Mouse (Mus musculus): Measurements from ENCODE around the gene Rcl1. TPM values are rescaled to one million over a fixed set of nuclear protein-coding genes. Genes with fewer than 3 reads are reported as not detected.

Gene Rcl1
- total and polyA plus RNA-seq, 2 experiments from 2014 or later, result 23.6 to 34.6 TPM

DNA sequence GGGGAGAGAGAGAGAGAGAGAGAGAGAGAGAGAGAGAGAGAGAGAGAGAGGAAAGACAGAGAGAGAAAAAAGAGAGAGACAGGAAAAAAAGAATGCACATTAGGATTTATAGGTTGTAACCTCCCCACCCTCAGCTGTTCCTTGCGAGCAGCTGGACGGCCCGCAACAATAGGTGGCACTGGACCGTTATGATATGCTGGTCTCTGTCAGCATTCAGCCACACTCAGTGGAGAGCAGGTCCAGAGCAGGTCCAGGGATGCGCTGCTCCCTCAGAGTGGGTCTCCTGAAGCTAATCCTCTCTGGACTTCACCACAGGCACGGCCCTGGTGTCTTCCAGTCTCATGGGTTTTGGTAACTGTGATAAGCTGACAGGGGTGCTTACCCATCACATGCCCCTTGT lies 15.6 kb downstream of the Rcl1 start:
- TF ChIP-seq CTCF (IDR thresholded peaks at IDR 0.05), result no peak
- no peaks in the 10 kb centered on the region for H3K4me1 ChIP-seq (ENCODE audit: insufficient read depth, low read length)
- no peak overlapping the region for H3K4me3 ChIP-seq (ENCODE audit: low read depth, low read length)
- no peak for ATAC-seq (ENCODE audit: low FRiP score)
- H3K27me3 ChIP-seq (ENCODE audit: insufficient read depth, low read length), result no peaks in the 10 kb centered on the region
- 85% methylated on average over 6 of the region's 6 CpGs for WGBS
- no peak for DNase-seq (ENCODE audit: low spot score)
- no peak overlapping the region for H3K9ac ChIP-seq (replicated peaks; ENCODE audit: low read length, poor library complexity, severe bottlenecking)
- H3K4me2 ChIP-seq (ENCODE audit: low read depth, low read length, poor library complexity, severe bottlenecking), result no peak overlapping the region
- 0 out of 2 replicates have a peak, but pooled peaks cover 9% of the 10 kb centered on the region for H3K36me3 ChIP-seq (ENCODE audit: insufficient read depth, low read length)
- H3K9me3 ChIP-seq (ENCODE audit: low read length), result no peaks in the 10 kb centered on the region
- H3K27ac ChIP-seq (ENCODE audit: low read depth, low read length), result no peak overlapping the region

DNA sequence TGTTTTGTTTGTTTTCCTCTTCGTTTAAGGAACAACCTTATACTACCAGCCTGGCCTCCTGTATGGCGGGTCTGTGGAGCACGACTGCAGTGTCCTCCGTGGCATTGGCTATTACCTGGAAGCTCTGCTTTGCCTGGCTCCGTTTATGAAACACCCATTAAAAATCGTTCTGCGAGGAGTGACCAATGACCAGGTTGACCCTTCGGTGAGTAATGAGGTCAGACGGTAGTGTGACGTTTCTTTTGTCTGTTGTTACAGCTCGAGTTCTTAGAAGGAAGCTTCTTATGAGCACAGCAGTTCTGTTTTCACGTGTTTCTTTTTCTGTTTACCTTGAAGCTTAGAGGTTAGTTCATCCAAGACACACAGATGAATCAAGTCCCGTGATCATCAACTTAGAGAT lies 17.0 kb downstream of the Rcl1 start:
- Histone ChIP-seq H3K4me1 (ENCODE audit: insufficient read depth, low read length) (no peaks in the 10 kb centered on the region), H3K27me3 (ENCODE audit: insufficient read depth, low read length) (no peaks in the 10 kb centered on the region), H3K27ac (ENCODE audit: low read depth, low read length) (no peak overlapping the region), H3K4me2 (ENCODE audit: low read depth, low read length, poor library complexity, severe bottlenecking) (no peak overlapping the region), H3K9ac (replicated peaks; ENCODE audit: low read length, poor library complexity, severe bottlenecking) (no peak overlapping the region), H3K9me3 (ENCODE audit: low read length) (no peaks in the 10 kb centered on the region), H3K4me3 (ENCODE audit: low read depth, low read length) (no peak overlapping the region), H3K36me3 (ENCODE audit: insufficient read depth, low read length) (0 out of 2 replicates have a peak, but pooled peaks cover 11% of the 10 kb centered on the region)
- ATAC-seq (ENCODE audit: low FRiP score) (no peak), DNase-seq (ENCODE audit: low spot score) (no peak)
- no peak for TF ChIP-seq CTCF (IDR thresholded peaks at IDR 0.05)
- 93% methylated on average over 13 of the region's 13 CpGs for WGBS

DNA sequence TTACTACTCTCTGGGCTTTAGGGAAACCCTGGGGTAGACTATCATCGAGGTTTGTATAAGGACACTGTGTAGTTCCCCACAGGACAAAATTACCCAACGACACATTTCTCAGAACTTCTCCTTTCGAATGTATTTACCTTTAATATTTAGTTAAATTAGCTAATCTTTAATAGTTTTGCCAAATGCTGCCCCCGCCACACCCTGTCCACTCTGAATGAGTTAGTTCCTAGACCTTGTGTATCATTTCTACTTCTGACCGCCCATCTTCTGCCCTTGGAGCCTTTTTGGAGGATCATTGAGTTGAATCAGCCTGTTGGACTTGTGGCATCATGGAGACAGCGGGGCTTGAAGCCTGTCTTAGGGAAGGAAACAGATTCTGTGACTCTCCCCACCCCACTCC lies 19.1 kb downstream of the Rcl1 start:
- ATAC-seq (ENCODE audit: low FRiP score) (no peak), DNase-seq (ENCODE audit: low spot score) (no peak)
- no peak overlapping the region for H3K9ac ChIP-seq (replicated peaks; ENCODE audit: low read length, poor library complexity, severe bottlenecking)
- no peak overlapping the region for H3K4me2 ChIP-seq (ENCODE audit: low read depth, low read length, poor library complexity, severe bottlenecking)
- no peaks in the 10 kb centered on the region for H3K9me3 ChIP-seq (ENCODE audit: low read length)
- H3K27ac ChIP-seq (ENCODE audit: low read depth, low read length), result no peak overlapping the region
- no peak for TF ChIP-seq CTCF (IDR thresholded peaks at IDR 0.05)
- H3K36me3 ChIP-seq (ENCODE audit: insufficient read depth, low read length), result peaks cover 16% of the 10 kb centered on the region
- no peaks in the 10 kb centered on the region for H3K27me3 ChIP-seq (ENCODE audit: insufficient read depth, low read length)
- WGBS, result 97% methylated on average over 6 of the region's 6 CpGs
- no peaks in the 10 kb centered on the region for H3K4me1 ChIP-seq (ENCODE audit: insufficient read depth, low read length)
- no peak overlapping the region for H3K4me3 ChIP-seq (ENCODE audit: low read depth, low read length)

DNA sequence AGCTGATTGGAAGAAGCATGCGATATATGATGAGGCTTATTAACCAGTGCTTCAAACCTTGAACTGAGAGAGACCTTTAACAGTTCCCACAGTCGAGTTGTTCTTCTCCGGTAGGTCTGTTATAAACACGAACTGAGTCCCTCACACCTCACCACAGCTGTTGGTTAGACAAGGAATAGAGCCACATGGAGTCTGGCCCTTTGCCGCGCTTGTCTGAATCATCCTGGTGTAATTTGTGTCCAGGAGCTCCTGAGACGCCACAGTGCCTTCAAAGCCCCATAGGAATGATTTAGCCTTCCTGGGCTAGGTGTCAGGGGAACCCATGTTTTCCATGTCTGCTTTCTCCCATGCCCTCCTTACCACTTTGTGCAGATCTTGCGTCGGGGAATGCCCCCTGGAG lies 20.2 kb downstream of the Rcl1 start:
- TF ChIP-seq CTCF (IDR thresholded peaks at IDR 0.05), result no peak
- H3K9ac ChIP-seq (replicated peaks; ENCODE audit: low read length, poor library complexity, severe bottlenecking), result no peak overlapping the region
- DNase-seq (ENCODE audit: low spot score) (no peak), ATAC-seq (ENCODE audit: low FRiP score) (no peak)
- no peaks in the 10 kb centered on the region for H3K27me3 ChIP-seq (ENCODE audit: insufficient read depth, low read length)
- H3K4me2 ChIP-seq (ENCODE audit: low read depth, low read length, poor library complexity, severe bottlenecking), result no peak overlapping the region
- no peak overlapping the region for H3K4me3 ChIP-seq (ENCODE audit: low read depth, low read length)
- H3K36me3 ChIP-seq (ENCODE audit: insufficient read depth, low read length), result peaks cover 16% of the 10 kb centered on the region
- H3K9me3 ChIP-seq (ENCODE audit: low read length), result no peaks in the 10 kb centered on the region
- H3K27ac ChIP-seq (ENCODE audit: low read depth, low read length), result no peak overlapping the region
- WGBS, result 94% methylated on average over 9 of the region's 9 CpGs
- no peaks in the 10 kb centered on the region for H3K4me1 ChIP-seq (ENCODE audit: insufficient read depth, low read length)

DNA sequence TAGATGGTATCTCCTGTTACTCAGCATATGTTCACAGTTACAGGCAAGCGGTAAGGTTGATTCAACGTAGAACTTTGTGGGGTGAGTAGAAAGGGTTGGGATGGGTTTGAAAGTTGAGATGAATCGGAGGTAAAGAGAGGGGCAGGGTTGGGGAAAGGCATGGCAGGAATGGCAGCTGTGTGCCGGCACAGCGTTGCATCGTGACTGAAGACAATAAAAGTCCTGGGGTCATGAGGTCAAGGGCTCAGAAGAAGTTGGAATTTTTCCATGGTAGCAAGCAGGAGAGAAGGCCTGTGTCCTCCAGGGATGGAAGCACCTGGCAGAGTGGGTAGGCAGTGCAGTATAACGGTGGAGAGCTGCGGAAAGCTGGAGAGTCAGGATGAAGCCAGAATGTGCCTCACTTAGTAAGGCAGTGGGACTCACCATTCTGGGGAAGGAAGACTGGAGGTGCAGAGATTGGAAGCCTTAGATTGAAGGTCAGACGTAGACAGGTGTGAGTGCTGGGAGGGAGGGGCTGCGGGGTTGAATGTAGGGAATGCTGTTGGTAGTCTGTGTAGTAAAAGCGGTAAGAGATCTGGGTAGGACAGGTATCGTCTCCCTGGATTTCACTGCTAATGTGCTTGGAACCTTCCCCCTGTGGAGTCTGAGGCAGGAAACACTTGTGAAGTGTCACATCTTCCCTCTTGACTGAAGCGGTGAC lies 23.9 kb downstream of the Rcl1 start:
- H3K4me1 ChIP-seq (ENCODE audit: insufficient read depth, low read length), result no peaks in the 10 kb centered on the region
- ATAC-seq (ENCODE audit: low FRiP score), result no peak
- WGBS, result 86% methylated on average over 13 of the region's 13 CpGs
- no peak overlapping the region for H3K27ac ChIP-seq (ENCODE audit: low read depth, low read length)
- H3K9ac ChIP-seq (replicated peaks; ENCODE audit: low read length, poor library complexity, severe bottlenecking), result no peak overlapping the region
- no peak overlapping the region for H3K4me3 ChIP-seq (ENCODE audit: low read depth, low read length)
- DNase-seq (ENCODE audit: low spot score), result no peak
- H3K27me3 ChIP-seq (ENCODE audit: insufficient read depth, low read length), result no peaks in the 10 kb centered on the region
- H3K4me2 ChIP-seq (ENCODE audit: low read depth, low read length, poor library complexity, severe bottlenecking), result no peak overlapping the region
- no peak for TF ChIP-seq CTCF (IDR thresholded peaks at IDR 0.05)
- H3K9me3 ChIP-seq (ENCODE audit: low read length), result no peaks in the 10 kb centered on the region
- peaks cover 26% of the 10 kb centered on the region for H3K36me3 ChIP-seq (ENCODE audit: insufficient read depth, low read length)

DNA sequence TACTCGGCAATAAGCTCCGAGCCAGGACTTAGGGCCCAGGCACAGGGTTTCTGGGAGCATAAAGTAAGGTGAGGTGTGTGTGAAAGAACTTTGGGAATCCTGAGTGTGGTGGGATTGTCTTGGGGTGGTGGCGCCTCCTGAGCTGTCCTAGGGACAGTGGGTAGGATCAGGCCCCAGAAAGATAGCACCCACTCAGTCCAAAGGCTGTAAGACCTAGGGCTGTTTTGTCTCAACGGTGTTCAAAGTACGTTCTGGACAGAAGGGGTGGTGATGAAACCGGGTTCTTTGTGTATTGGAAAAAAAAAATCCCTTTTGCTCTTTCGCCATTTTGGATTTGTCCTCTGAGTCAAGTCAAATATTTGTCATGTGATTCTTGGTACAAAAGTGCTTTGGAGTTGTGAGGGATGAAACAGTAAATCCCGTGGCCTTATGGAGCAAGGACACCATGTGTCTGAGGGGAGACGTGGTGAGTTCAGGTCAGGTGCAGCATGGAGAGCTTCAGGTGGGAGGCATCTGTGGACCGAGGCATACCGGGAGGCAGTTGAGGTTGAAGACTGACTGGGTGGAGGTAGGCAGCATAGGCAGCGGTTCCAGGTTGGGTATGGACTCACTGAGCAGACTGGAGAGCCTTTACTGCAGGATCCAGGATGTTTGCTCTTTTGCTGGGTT lies 25.3 kb downstream of the Rcl1 start:
- Histone ChIP-seq H3K27ac (ENCODE audit: low read depth, low read length) (no peak overlapping the region), H3K27me3 (ENCODE audit: insufficient read depth, low read length) (no peaks in the 10 kb centered on the region), H3K9ac (replicated peaks; ENCODE audit: low read length, poor library complexity, severe bottlenecking) (no peak overlapping the region), H3K4me2 (ENCODE audit: low read depth, low read length, poor library complexity, severe bottlenecking) (no peak overlapping the region), H3K9me3 (ENCODE audit: low read length) (no peaks in the 10 kb centered on the region), H3K4me1 (ENCODE audit: insufficient read depth, low read length) (no peaks in the 10 kb centered on the region), H3K36me3 (ENCODE audit: insufficient read depth, low read length) (peaks cover 32% of the 10 kb centered on the region), H3K4me3 (ENCODE audit: low read depth, low read length) (no peak overlapping the region)
- WGBS, result 96% methylated on average over 12 of the region's 12 CpGs
- ATAC-seq (ENCODE audit: low FRiP score), result no peak
- no peak for TF ChIP-seq CTCF (IDR thresholded peaks at IDR 0.05)
- DNase-seq (ENCODE audit: low spot score), result no peak
